Mouse (Mus musculus) midbrain, embryonic 11.5 days (tissue): ENCODE measurements around the gene Polr2j. TPM values are rescaled to one million over a fixed set of nuclear protein-coding genes. Genes with fewer than 3 reads are reported as not detected.
"Not testable (repeated sequence)": the region's sequence is repeated elsewhere in the genome, so short reads cannot be mapped to it uniquely, and the experiment has no call there.

Experiments used
- ATAC-seq: fragments of 200-750 bp; cut with Nextera tagmentation; 2 replicates; pipeline ENCODE4 v1.8.0; 2017; ENCODE audit warnings: moderate TSS enrichment, moderate library complexity; ENCODE audit not compliant: low FRiP score
- DNase-seq: peaks from one replicate; pipeline ENCODE4 v3.0.0; 2015; ENCODE audit warnings: low spot score; ENCODE audit errors: missing footprints
- H3K27ac ChIP-seq: fragments of 300-500 bp; sonication (generic); 2 replicates; pipeline ENCODE4 v1.5.1; 2014; ENCODE audit warnings: low read depth, low read length
- H3K27me3 ChIP-seq: fragments of 300-500 bp; sonication (generic); 2 replicates; pipeline ENCODE4 v1.6.1; 2014; ENCODE audit warnings: mild to moderate bottlenecking, low read length, moderate library complexity, mixed read lengths; ENCODE audit not compliant: control insufficient read depth, insufficient read depth
- H3K36me3 ChIP-seq: fragments of 300-500 bp; sonication (generic); 2 replicates; pipeline ENCODE4 v1.6.1; 2014; ENCODE audit warnings: mild to moderate bottlenecking, low read length, moderate library complexity, mixed read lengths; ENCODE audit not compliant: control insufficient read depth, insufficient read depth
- H3K4me1 ChIP-seq: fragments of 300-500 bp; sonication (generic); 2 replicates; pipeline ENCODE4 v1.6.1; 2014; ENCODE audit warnings: low read length; ENCODE audit not compliant: control insufficient read depth, insufficient read depth
- H3K4me2 ChIP-seq: fragments of 300-500 bp; sonication (generic); 2 replicates; pipeline ENCODE4 v1.6.1; 2014; ENCODE audit warnings: mild to moderate bottlenecking, moderate library complexity
- H3K4me3 ChIP-seq: fragments of 300-500 bp; sonication (generic); 2 replicates; pipeline ENCODE4 v1.5.1; 2014; ENCODE audit warnings: low read depth, low read length
- H3K9ac ChIP-seq: fragments of 300-500 bp; sonication (generic); 2 replicates; pipeline ENCODE4 v1.6.1; 2014; ENCODE audit warnings: low read length
- H3K9me3 ChIP-seq: fragments of 300-500 bp; sonication (generic); 2 replicates; pipeline ENCODE4 v1.6.1; 2016; ENCODE audit warnings: low read length; ENCODE audit not compliant: control insufficient read depth
- WGBS: fragments of 180-500 bp; shearing (Covaris S2); extraction: QIAGEN DNeasy Blood & Tissue Kit; methylation state at CpG from one replicate; pipeline ENCODE4 v1.1.7; 2014; 5-methylcytosine and 5-hydroxymethylcytosine counted together
- polyA plus RNA-seq: library from polyadenylated mRNA; unstranded; fragments of >200 nt; fragmentation: Nextera tagmentation; extraction: Ambion mirVana; gene quantifications from 2 replicates; pipeline ENCODE4 v1.2.1, GENCODE M21; 2014

The Polr2j gene
- polyA plus RNA-seq, 1 experiment from 2014 or later: 257 TPM

DNA sequence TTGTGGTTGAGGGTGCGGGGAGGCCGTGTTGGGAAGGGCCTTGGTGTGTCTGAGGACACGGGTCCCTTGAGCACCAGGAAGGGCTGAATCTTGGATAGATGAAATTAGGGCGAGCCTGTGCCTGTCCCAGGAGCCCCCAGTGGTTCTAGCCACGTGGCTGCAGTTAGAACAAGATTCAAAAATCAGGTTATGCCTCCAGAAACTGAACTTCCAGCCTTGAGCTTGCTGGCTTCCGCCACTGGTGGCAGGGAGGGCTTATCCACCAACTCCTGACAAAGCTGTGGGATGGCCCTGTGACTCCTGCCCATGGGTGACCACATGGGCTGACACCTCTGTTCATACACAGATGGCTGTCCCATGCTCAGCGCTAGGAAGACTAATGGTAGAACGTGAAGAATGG is 31.3 kb downstream of the Polr2j start:
- 75% methylated on average over 8 of the region's 8 CpGs for WGBS
- Histone ChIP-seq H3K36me3 (no peaks in the 10 kb centered on the region), H3K27me3 (no peaks in the 10 kb centered on the region), H3K4me3 (no peak overlapping the region), H3K4me2 (no peak overlapping the region), H3K27ac (no peak overlapping the region), H3K9me3 (no peaks in the 10 kb centered on the region), H3K4me1 (no peaks in the 10 kb centered on the region), H3K9ac (no peak overlapping the region)
- ATAC-seq (no peak), DNase-seq (no peak)

DNA sequence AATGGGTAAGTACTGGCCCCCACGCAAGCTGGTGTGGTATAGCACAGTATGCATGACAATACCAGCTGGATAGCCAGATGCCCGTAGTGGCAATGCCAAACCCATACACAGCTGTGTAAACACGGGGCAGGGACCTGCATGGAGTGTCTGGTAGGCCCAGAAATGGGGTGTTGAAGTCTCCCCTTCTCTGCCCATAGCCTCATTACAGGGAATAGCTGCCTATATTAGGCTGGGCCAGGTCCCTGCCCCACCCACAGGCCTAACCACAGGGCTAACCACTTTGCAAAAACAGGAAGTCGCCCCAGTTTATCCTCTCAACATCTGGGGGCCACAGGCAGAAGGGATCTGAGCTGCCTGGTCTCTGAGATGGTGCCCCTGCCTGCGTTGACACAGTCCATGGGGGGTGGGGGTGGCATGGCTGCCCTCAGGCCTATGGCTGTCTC is 32.7 kb downstream of the Polr2j start:
- DNase-seq, H3K4me3 ChIP-seq, H3K4me1 ChIP-seq, H3K27me3 ChIP-seq, ATAC-seq, H3K9ac ChIP-seq, H3K9me3 ChIP-seq, H3K36me3 ChIP-seq, H3K4me2 ChIP-seq, H3K27ac ChIP-seq: not testable (repeated sequence)
- 69% methylated on average over 5 of the region's 5 CpGs for WGBS

DNA sequence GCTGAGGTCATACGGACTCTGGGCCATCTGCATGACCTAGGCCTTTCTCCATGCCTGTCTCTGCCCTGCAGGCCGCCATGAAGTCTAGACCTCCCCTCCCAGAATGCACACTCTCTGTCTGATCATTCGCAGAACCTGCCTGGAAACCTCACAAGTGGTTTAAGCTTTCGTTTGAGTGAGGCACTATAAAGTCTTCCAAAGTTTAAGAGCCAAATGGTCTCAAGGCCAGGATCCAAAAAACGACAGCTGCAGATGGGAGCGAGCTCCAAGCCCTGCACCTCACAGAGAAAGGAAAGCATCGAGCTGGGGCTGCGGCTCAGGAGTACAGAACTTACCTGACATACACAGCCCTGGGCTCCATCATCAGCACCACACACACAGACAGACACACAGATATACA is 35.9 kb downstream of the Polr2j start:
- no peak for DNase-seq
- WGBS: 80% methylated on average over 8 of the region's 8 CpGs
- Histone ChIP-seq H3K4me1 (no peaks in the 10 kb centered on the region), H3K27me3 (no peaks in the 10 kb centered on the region), H3K9me3 (no peaks in the 10 kb centered on the region), H3K9ac (no peak overlapping the region), H3K4me2 (no peak overlapping the region), H3K4me3 (no peak overlapping the region), H3K36me3 (no peaks in the 10 kb centered on the region), H3K27ac (no peak overlapping the region)
- ATAC-seq: no peak

DNA sequence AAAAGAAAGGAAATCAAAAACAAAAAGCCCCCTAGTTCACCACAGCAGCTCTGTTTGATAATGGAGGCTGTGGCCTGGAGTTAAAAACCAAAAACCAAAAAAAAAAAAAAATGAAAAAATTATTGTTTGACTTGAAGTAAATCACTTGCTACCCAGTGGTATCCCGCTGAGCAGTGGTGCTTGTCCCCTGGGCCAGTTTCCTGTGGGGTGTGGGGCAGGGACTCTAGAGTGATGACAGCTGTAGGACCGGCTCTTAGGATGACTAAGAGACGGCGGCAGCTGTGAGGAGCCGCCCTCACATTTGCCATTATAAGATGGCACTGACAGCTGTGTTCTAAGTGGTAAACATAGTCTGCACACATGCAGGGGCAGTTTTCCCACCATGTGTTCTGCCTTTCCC is 39.0 kb downstream of the Polr2j start:
- DNase-seq (peak; percentile 12), ATAC-seq (no peak)
- Histone ChIP-seq H3K4me1 (no peaks in the 10 kb centered on the region), H3K27me3 (no peaks in the 10 kb centered on the region), H3K27ac (no peak overlapping the region), H3K4me2 (no peak overlapping the region), H3K36me3 (no peaks in the 10 kb centered on the region), H3K4me3 (no peak overlapping the region), H3K9ac (no peak overlapping the region), H3K9me3 (no peaks in the 10 kb centered on the region)
- 91% methylated on average over 5 of the region's 5 CpGs for WGBS

DNA sequence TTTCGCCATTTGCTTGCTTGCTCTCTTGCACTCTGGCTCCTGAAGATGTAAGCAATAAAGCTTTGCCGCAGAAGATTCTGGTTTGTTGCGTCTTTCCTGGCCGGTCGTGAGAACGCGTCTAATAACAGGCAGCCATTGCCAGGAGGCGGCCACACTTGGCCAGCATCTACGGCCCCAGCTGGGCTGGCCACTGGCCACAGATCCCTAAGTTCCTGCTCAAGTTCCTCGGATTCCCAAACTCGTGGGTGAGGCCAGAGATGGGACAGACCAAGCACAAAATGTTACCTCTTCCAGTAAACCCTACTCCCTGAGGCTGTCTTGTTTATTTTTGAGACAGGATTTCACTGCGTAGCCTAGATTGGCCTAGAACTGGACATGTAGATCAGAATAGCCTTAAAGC is 43.7 kb downstream of the Polr2j start:
- H3K9ac ChIP-seq, H3K4me3 ChIP-seq, H3K9me3 ChIP-seq, H3K36me3 ChIP-seq, ATAC-seq, H3K27ac ChIP-seq, H3K4me1 ChIP-seq, H3K27me3 ChIP-seq, H3K4me2 ChIP-seq: not testable (repeated sequence)
- whole genome bisulfite sequencing: 89% methylated on average over 11 of the region's 12 CpGs
- DNase-seq: peak; percentile 21

DNA sequence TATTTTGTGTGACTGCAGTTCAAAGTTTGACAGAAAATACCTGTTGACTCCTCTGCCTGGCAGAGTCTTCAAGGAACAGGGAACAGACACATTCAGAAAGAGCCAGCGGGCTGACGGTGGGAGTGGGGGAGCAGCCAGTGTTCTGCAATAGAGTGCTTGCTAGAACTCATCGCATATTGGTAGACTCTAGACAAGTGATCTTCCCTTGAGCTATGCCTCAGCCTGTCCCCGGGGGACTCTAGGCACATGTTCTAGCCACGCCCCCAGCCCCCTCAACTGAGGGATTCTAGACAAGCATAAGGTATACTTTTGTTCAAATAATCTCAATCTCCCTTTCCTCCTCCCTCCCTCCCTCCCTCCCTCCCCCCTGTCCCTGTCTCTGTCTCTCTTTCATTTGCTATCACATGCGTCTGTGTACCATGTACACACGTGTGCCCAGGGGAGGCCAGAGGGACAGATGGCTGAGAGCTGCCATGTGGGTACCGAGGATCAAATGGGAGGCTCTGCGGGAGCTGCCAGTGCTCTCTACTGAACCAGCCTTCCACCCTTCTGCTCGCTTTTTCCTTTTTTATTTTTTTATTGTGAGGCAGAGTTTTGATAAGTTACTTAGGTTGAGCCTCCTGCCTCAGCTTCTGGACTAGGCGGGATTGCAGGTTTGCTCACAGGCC is 47.5 kb downstream of the Polr2j start:
- no peak overlapping the region for H3K9ac ChIP-seq
- H3K4me3 ChIP-seq: no peak overlapping the region
- ATAC-seq (no peak), DNase-seq (peak; percentile 76)
- H3K27ac ChIP-seq: no peak overlapping the region
- H3K4me2 ChIP-seq: no peak overlapping the region
- H3K9me3 ChIP-seq: peaks cover 5% of the 10 kb centered on the region
- H3K36me3 ChIP-seq: no peaks in the 10 kb centered on the region
- H3K4me1 ChIP-seq: no peaks in the 10 kb centered on the region
- H3K27me3 ChIP-seq: no peaks in the 10 kb centered on the region
- WGBS: 82% methylated on average over 11 of the region's 11 CpGs

DNA sequence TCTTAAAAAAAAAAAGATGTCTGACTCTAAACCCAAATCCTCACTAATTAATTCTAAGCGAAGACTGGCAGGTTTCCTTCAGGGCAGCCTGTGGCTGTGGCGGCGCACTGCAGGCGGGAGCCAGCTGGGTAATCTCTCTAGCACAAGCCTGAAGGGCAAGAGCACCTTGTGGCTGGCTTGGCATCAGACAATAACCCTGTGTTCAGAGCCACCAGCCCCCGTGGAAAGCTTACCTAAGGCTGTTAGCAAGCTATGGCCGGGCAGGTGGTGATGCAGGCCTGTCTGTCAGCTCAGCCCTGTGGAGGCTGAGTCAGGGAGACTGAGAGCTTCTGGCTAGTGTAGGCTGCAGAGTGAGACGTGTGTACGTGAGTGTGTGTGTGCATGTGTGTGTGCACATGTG is 48.8 kb downstream of the Polr2j start:
- Histone ChIP-seq H3K9me3 (peaks cover 5% of the 10 kb centered on the region), H3K36me3 (no peaks in the 10 kb centered on the region), H3K4me2 (no peak overlapping the region), H3K4me1 (0 out of 2 replicates have a peak, but pooled peaks cover 2% of the 10 kb centered on the region), H3K27me3 (no peaks in the 10 kb centered on the region), H3K27ac (no peak overlapping the region), H3K4me3 (no peak overlapping the region), H3K9ac (no peak overlapping the region)
- DNase-seq: peak; percentile 49
- WGBS: 79% methylated on average over 8 of the region's 8 CpGs
- ATAC-seq: no peak

DNA sequence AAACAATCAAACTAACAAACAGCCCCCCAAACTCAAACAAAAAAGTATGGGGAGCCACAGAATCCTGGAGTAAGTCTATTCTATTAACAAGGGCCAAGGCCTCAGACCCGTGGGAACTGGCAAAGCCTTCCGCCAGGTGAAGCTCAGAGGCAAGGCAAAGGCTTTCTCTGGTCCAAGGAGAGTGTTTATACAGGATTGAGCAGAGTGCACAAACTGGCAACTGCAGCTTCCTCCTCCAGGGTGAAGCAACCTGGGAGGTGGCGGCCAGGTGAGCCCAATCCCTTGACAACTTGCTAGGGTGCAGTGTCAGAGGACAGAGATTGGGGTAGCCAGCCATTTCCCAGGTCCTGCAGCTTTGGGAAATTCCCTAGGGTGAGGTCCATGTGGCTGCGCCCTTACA is 50.9 kb downstream of the Polr2j start:
- Histone ChIP-seq H3K36me3 (no peaks in the 10 kb centered on the region), H3K27ac (no peak overlapping the region), H3K9ac (no peak overlapping the region), H3K9me3 (peaks cover 5% of the 10 kb centered on the region), H3K4me1 (peaks cover 9% of the 10 kb centered on the region), H3K4me3 (no peak overlapping the region), H3K27me3 (no peaks in the 10 kb centered on the region), H3K4me2 (no peak overlapping the region)
- DNase-seq: peak; percentile 47
- 90% methylated on average over 4 of the region's 4 CpGs for WGBS
- ATAC-seq: no peak

DNA sequence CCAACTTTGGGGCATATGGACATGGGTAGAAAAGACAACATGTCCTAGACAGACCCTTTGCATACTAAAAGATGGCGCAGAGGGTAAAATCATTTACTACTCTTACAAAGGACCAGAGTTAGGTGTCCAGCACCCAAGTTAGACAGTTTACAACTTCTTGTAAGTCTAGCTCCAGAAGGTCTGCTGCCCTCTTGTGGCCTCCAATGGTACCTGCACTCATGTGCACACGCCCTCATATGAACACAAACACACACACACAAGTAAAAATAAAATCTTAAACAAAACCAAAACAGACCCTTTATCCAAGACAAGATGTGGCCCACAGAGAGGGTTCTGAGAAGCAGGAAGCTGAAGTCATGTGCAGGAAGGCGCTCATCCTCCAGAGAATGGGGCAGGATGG is 51.6 kb downstream of the Polr2j start:
- H3K27ac ChIP-seq: no peak overlapping the region
- 90% methylated on average over 3 of the region's 3 CpGs for WGBS
- H3K27me3 ChIP-seq: no peaks in the 10 kb centered on the region
- peaks cover 5% of the 10 kb centered on the region for H3K9me3 ChIP-seq
- DNase-seq (peak; percentile 70), ATAC-seq (no peak)
- no peaks in the 10 kb centered on the region for H3K36me3 ChIP-seq
- peaks cover 9% of the 10 kb centered on the region for H3K4me1 ChIP-seq
- H3K9ac ChIP-seq: no peak overlapping the region
- no peak overlapping the region for H3K4me3 ChIP-seq
- no peak overlapping the region for H3K4me2 ChIP-seq
